In the genomic region with DNA sequence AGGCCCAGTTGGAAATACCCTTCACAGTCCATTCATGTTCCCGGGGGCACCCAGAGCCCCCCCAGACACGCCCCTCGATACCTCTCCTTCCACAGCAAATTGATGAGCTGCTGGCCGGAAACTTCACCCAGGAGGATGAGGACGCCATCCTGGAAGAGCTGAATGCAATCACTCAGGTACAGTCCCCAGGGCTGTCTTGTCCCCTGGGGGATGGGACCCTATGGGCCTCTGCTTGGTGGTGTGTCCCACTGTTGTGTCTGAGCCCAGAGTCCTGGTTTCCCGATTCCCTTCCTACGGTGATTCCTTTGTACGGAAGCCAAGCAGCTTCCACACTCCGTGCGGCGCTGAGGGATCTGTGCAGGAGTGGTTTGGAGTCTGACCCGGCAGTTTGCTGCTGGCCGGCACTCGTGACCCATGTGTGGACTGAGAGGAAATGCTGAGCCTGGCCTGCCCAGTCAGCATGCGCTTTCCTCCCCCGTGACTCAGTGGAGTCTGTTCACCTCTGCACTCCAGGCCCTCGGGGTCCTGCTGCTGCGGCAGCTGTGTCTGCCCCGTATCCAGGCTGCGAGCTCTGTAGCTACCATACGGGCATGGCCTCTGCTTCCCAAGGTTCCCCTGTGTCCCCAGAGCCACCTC, we compare ENCODE assay signal across 15 mouse cellular contexts. TPM values are rescaled to one million over a fixed set of nuclear protein-coding genes. Genes with fewer than 3 reads are reported as not detected.
DNase-seq lines count a peak whose midpoint lies in the region; ATAC-seq and TF ChIP-seq lines count a peak whose summit lies in the region.
"Had no signal": no experiment of that assay in that cellular context is flagged by ENCODE, and none has a peak within 500 bp of the region (broad histone marks: within the 10 kb centered on the region; RNA-seq: fewer than 3 reads in every experiment).

No protein-coding gene starts in this region.

- no peak overlapping the region for H3K9ac ChIP-seq in lung, postnatal 0 days (replicated peaks; ENCODE audit: low read depth)
- H3K9ac ChIP-seq in stomach, postnatal 0 days (ENCODE audit: low read length): no peak overlapping the region
- H3K9ac ChIP-seq: hindbrain, embryonic 12.5 days; neural tube, embryonic 12.5 days had no signal

- 92% methylated on average over 21 of the region's 21 CpGs for WGBS in heart, embryonic 10.5 days
- 83% methylated on average over 21 of the region's 21 CpGs for WGBS in lung, postnatal 0 days
- 89% methylated on average over 21 of the region's 21 CpGs for WGBS in stomach, postnatal 0 days

- no peak overlapping the region for H3K4me3 ChIP-seq in heart, embryonic 10.5 days
- H3K4me3 ChIP-seq in lung, postnatal 0 days (ENCODE audit: low read depth, low read length): no peak overlapping the region
- no peak overlapping the region for H3K4me3 ChIP-seq in stomach, postnatal 0 days (ENCODE audit: low read depth, low read length)
- H3K4me3 ChIP-seq: hindbrain, embryonic 12.5 days; neural tube, embryonic 12.5 days had no signal

- TF ChIP-seq EP300 in lung, postnatal 0 days (IDR thresholded peaks at IDR 0.05): no peak
- no peak for TF ChIP-seq EP300 in stomach, postnatal 0 days (optimal IDR thresholded peaks at IDR 0.05)

- H3K27me3 ChIP-seq in heart, embryonic 10.5 days (ENCODE audit: insufficient read depth, poor library complexity, severe bottlenecking): no peaks in the 10 kb centered on the region
- no peaks in the 10 kb centered on the region for H3K27me3 ChIP-seq in lung, postnatal 0 days (replicated peaks; ENCODE audit: insufficient read depth, low read length)
- H3K27me3 ChIP-seq in stomach, postnatal 0 days (ENCODE audit: control insufficient read depth, insufficient read depth, low read length): no peaks in the 10 kb centered on the region
- H3K27me3 ChIP-seq: hindbrain, embryonic 12.5 days; neural tube, embryonic 12.5 days; Patski had no signal

- no peak for ATAC-seq in lung, postnatal 0 days
- no peak for ATAC-seq in stomach, postnatal 0 days (ENCODE audit: low FRiP score, low TSS enrichment)
- ATAC-seq: forebrain, embryonic 16.5 days; Patski had no signal

- no peak overlapping the region for H3K4me2 ChIP-seq in lung, postnatal 0 days (replicated peaks; ENCODE audit: low read depth, low read length)
- peak overlapping the region; percentile 29; the same call in 1 of the 2 replicates for H3K4me2 ChIP-seq in stomach, postnatal 0 days (replicated peaks; ENCODE audit: low read depth)
- H3K4me2 ChIP-seq: hindbrain, embryonic 12.5 days; neural tube, embryonic 12.5 days had no signal

- H3K36me3 ChIP-seq in heart, embryonic 10.5 days: peaks cover 48% of the 10 kb centered on the region
- H3K36me3 ChIP-seq in lung, postnatal 0 days (ENCODE audit: insufficient read depth, low read length): peaks cover 27% of the 10 kb centered on the region
- peaks cover 22% of the 10 kb centered on the region; the same call in 1 of the 2 replicates for H3K36me3 ChIP-seq in stomach, postnatal 0 days (ENCODE audit: control insufficient read depth, insufficient read depth, low read length)

- no peak for TF ChIP-seq CTCF in lung, postnatal 0 days (IDR thresholded peaks at IDR 0.05)
- no peak for TF ChIP-seq CTCF in stomach, postnatal 0 days (IDR thresholded peaks at IDR 0.05; ENCODE audit: low read depth)

- H3K4me1 ChIP-seq in heart, embryonic 10.5 days: peaks cover 51% of the 10 kb centered on the region
- peaks cover 34% of the 10 kb centered on the region for H3K4me1 ChIP-seq in lung, postnatal 0 days (ENCODE audit: insufficient read depth, low read depth, low read length)
- peaks cover 14% of the 10 kb centered on the region; the same call in 1 of the 2 replicates for H3K4me1 ChIP-seq in stomach, postnatal 0 days (replicated peaks; ENCODE audit: control insufficient read depth, insufficient read depth)

- no peaks in the 10 kb centered on the region for H3K9me3 ChIP-seq in heart, embryonic 10.5 days
- no peaks in the 10 kb centered on the region for H3K9me3 ChIP-seq in lung, postnatal 0 days (ENCODE audit: low read length)
- no peaks in the 10 kb centered on the region for H3K9me3 ChIP-seq in stomach, postnatal 0 days (ENCODE audit: control insufficient read depth, low read length)
- H3K9me3 ChIP-seq: hindbrain, embryonic 12.5 days; neural tube, embryonic 12.5 days had no signal

- DNase-seq in heart, embryonic 10.5 days (ENCODE audit: low spot score): no peak
- DNase-seq in heart, adult 8-10 months (ENCODE audit: low spot score): no peak
- DNase-seq in lung, postnatal 0 days (ENCODE audit: low spot score): no peak
- DNase-seq in lung, postnatal 4 days: no peak
- DNase-seq in kidney, postnatal 10 days: peak; percentile 79
- DNase-seq in stomach, postnatal 0 days (ENCODE audit: low spot score): no peak
- DNase-seq in cerebellum, adult 11 months: no peak
- no peak for DNase-seq in layer of hippocampus, postnatal 25 days (ENCODE audit: extremely low spot score in 1 of 2, low spot score in 1 of 2)
- DNase-seq: B cell, adult 2 months; cerebellum, postnatal 25 days; right cerebral cortex, postnatal 4 days had no signal

- 0 out of 2 replicates have a peak overlapping the region, but pooled peaks have one; percentile 30 for H3K27ac ChIP-seq in heart, embryonic 10.5 days
- peak overlapping the region; percentile 38; the same call in 1 of the 2 replicates for H3K27ac ChIP-seq in lung, postnatal 0 days (ENCODE audit: low read length)
- H3K27ac ChIP-seq in stomach, postnatal 0 days (replicated peaks): 0 out of 2 replicates have a peak overlapping the region, but pooled peaks have one; percentile 13
- H3K27ac ChIP-seq: hindbrain, embryonic 12.5 days; neural tube, embryonic 12.5 days had no signal

RNA-seq across cellular contexts. Expression of gene Chmp6, which starts 3.7 kb away (rescaled TPM):
- 86.7 and 96.6 TPM in 2 replicates for polyA plus RNA-seq in heart, embryonic 10.5 days (2016; fragmentation: Nextera tagmentation; extraction: Ambion mirVana)
- 10 to 100 TPM; 29.9 to 33.7 (median 30.4) TPM for total RNA-seq in heart, adult 8-10 months (2022)
- polyA plus RNA-seq in lung, postnatal 0 days (2015; fragmentation: Nextera tagmentation; extraction: Ambion mirVana): 83.6 and 89.9 TPM in 2 replicates
- 84.5 and 85.3 TPM in 2 replicates for polyA plus RNA-seq in stomach, postnatal 0 days (2015; fragmentation: Nextera tagmentation; extraction: Ambion mirVana)
- total RNA-seq in layer of hippocampus, postnatal 25 days (2021): 10 to 100 TPM; 38.0 to 39.7 TPM

RNA-seq across cellular contexts. Expression of gene Baiap2, which starts 25.6 kb away (rescaled TPM):
- polyA plus RNA-seq in heart, embryonic 10.5 days (2016; fragmentation: Nextera tagmentation; extraction: Ambion mirVana): 11.6 and 13.1 TPM in 2 replicates
- total RNA-seq in heart, adult 8-10 months (2022): 10 to 100 TPM in 1 of 4 experiments, 1 to 10 TPM in 3; 4.8 to 10.0 (median 5.8) TPM
- 42.9 and 52.6 TPM in 2 replicates for polyA plus RNA-seq in lung, postnatal 0 days (2015; fragmentation: Nextera tagmentation; extraction: Ambion mirVana)
- polyA plus RNA-seq in stomach, postnatal 0 days (2015; fragmentation: Nextera tagmentation; extraction: Ambion mirVana): 35.1 and 39.2 TPM in 2 replicates
- 100 to 1,000 TPM; 226 to 231 TPM for total RNA-seq in layer of hippocampus, postnatal 25 days (2021)
